Mouse (Mus musculus): ENCODE results near the gene Abcg5.

Gene Abcg5

DNA sequence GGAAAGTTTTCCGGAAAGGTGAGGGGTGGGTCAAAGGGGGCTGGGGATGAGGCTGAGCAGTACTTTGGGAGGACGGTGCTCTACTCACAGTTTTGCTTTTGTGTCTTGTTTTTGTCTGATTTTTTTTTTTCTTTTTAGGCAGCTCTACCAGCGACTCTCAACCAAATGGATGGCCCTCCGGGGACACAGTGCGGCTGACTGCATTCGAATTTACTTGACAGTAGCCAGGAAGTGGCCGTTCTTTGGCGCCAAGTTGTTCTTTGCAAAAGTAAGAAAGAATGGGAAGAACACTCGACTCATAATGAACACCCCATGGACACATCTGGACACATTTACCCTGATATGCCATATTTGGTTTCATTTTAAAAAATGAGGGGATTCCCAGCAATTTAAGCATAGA is 71.3 kb downstream of the Abcg5 start:
- no peak for DNase-seq (ENCODE audit: low spot score)

DNA sequence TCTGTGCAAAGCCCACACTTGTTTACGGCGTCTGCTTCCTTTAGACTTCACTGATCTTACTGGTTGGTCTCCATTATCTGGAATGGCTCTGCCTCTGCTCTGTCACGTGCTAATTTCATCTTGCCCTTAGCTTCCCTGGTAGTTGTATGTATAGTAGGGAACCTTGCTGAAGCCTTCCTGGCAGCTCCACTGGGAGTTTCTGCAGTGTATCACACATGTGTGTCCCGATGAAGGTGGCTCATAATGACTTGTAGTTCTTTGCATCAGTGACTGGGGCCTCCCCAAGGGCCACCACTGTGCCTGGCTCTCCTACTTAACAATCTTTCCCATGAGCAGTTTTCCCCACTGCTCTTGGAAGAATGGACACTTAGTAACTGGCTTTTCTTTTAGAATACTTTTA is 74.2 kb downstream of the Abcg5 start:
- no peak for DNase-seq (ENCODE audit: low spot score)
